Mouse (Mus musculus) mesoderm, embryonic 11.5 days (tissue): ENCODE data around the gene Kcnab1.
A peak's percentile ranks its signal among the peaks of the same experiment; 100 is the strongest.

Experiments
- DNase-seq: peaks from one replicate; pipeline ENCODE4 v3.0.0-alpha.2; 2012; ENCODE audit warnings: low read depth, low spot score

Kcnab1 gene

DNA sequence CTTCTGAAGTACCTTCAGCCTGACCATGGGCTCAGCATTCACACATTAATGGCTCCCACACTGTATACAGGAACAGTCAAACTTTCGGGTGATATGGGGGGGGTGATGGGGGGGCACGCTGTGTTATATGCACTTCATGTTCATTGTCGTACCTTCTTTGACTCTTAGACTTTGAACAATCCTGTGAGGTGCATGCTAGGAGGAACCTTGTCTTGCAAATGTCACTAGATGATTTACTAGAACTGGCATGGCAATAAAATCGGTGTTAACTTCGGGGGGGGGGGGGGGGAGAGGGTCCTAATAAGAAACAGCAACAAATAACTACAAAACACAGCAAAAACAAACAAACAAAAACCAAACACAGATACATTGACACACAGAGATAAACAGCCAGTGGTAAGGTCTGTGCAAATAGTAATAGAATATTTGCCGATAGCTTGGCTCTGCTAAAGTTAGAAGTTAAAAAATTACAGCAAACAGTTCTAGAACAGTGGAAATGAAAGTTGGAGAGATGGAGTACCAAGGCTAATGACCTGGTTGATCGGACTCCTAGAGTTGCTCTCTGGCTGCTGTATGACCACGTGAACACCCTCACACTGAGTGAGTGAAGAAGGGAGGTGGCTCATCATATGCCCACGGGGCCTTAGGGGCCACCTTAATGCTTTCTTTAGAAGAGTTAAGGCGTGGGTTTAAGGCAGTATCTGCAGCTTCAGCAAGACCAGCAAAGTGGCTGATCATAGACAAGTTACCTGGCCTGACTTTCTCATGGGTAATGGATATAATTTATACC is 256.9 kb downstream of the Kcnab1 start:
- DNase-seq = no peak

DNA sequence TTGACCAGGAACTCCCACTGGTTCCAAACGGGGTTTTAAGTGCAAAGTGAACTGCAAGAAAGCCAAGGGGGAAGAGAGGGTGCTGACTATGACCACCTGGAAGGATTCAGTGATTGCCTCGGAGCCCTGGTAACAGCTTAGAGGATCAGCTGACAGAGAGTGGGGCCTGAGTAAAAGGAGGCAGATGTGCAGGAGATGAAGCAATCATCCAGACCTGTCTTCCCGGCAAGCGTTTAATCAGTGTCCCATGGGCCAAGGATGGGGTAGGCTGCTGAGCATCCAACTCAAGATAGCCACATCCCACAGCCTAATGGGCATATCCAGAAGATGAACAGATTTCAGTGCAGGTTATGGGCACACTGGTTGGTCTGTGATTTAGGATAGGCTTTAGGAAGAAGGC is 258.8 kb downstream of the Kcnab1 start:
- no peak for DNase-seq

DNA sequence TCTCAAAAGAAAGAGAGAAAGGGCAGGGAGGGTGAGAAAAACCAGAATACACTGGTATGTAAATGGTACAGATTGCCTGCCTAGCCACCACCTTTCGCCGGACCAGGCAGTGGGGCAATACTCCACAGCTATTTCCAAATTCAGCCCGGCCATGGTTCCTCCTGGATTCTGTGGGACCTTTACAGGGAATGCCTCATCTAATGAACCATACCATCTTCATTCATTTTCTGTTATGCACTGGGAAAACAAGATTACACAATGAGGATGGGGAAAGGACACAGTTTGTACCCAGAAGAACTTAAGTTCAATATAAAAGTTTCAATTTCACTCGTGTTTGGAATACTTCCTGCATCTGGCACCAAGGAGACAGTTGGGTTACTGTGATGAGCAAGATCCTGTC is 263.4 kb downstream of the Kcnab1 start:
- no peak for DNase-seq

DNA sequence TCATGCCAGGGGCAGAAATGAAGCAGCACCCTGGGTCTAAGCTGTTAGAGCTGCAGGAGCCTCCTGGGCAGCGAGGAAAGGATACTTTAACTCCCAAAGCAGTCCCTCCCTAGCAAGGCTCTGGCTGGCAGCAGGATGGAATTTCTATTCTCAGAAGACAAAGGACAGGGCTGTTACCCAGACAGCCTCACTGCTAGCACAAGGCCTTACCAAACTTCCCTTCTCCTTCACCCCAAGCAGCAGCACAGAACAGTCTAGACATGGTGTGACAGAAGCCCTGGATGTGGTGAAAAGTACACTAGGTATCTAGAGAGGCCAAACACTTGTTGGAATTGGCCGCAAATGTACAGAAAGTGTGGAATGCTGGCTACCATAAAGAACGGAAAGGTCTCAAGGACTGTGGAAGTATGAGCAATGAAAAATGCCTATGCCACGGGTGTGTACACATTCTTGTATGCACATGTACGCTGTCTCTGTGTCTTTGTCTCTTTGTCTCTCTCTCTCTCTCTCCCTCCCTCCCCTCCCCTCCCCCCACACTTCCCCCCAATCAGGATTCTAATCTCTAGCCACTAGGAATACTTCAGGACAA is 264.5 kb downstream of the Kcnab1 start:
- DNase-seq = no peak

DNA sequence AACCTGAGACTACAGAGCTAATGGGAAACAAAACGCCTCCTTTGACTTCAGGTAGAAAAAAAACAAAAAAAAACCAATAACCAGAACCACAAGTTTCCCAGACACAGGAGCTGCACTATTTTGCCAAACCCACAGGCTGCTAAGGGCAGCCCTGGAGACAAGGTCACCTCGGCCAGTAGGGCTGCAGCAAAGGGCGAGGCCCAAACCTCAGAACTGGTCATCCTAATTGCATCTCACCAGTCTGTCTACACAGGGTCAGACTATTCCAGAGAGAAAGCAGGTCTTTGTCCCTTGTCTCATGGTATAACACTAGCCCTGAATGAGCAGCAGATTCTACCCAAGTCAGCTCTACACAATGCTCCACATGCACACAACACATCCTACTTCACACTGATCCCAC is 265.5 kb downstream of the Kcnab1 start:
- DNase-seq = no peak

DNA sequence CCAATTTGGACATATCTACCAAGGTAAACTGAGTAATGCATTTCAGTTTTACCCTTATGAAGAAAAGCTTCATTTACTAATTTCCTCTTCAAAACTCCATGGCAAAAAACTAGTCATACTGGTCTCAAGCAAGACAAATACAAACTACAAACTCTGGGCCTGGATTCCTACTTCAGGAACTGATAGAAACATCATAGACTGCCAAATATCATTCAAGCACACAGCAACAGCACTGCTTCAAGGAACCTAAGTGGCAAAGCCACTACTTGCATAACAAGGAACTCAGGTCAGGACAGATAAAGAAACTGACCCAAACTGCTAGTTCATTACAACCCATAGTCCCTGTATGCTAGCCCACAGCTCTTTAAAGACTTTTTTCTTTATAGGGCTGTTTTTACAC is 269.5 kb downstream of the Kcnab1 start:
- no peak for DNase-seq

DNA sequence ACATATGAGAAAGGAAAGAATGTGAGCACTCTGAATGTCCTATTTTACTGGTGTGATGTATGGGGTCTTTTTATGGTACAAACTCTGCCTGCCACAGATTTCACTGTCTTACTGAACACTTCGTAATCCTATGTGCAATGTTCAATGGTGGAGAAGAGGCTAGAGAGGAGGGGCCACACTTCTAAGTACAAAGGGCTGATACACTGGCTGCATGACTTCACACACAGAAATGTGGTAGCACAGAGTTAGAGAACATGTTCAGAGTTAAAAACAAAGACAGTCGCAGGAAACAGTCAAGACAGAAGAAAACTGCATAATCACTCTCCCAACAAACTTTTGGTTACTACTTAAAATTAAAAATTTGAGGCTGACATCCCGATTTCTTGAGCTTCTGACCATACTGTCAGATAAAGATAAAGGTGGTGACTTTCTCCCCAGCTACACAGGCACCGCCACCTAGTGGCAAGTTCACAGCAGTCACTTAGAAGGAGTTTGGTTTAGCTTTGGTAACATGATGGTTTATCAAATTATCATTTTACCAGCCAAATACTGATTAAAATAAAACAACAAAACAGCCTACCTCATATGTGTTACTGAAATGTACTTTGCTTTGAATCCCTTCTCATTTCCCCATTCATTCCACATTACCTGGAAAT is 270.8 kb downstream of the Kcnab1 start:
- DNase-seq = peak; percentile 41

DNA sequence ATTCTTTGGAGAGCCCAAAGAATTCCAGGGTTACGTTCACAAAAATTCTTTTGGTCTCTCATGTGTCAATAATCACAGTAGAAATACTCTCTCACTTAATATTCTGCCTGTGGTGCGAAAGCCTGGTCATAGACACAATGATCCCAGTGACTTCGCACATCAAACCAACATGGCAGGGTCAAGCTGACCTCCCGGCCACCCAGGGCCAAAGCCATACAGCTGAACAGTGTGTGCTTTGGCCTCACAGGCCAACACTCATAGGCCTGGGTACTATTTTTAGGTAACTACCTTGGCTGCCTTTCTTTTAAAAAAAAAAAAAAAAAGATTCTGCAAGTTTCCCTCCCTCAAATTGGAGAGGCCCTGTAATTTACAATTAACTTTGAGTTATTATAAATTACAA is 271.9 kb downstream of the Kcnab1 start:
- DNase-seq = no peak

DNA sequence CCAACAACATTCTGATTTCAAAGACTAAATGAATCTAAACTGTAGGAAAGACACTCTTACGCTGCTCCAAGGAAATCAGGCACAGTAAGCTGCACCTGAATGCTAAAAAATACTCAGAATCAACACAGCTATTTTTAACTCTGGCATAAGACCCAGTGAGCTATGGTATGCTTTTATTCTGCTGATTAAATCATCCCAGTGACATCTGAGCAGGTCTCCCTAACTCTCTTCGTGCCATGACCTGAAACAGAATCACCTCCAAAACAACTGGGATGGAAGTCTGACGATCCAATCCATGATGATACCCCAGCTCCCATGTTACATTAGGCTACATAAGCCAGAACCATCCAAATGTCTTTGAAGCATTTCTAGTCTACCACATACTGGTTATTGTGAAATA is 275.2 kb downstream of the Kcnab1 start:
- no peak for DNase-seq

DNA sequence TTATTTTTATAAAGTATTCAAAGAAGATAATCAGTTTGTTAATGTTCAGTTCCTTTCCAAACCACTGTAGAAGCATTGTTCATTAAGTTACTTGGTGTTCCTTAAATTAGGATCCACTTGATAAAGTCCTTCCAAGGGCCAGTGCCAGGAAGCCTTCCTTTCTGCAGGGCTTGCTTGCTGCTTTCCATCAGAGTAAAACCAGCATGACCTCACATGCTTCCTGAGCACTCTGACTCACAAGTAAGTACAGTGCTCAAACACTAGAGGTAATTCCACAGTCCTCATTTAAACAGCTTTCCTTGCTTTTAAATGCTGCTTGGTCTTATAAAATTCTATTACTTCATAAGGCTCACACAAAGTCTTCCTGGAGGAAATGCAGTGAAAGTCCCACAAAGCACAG is 276.6 kb downstream of the Kcnab1 start:
- no peak for DNase-seq

DNA sequence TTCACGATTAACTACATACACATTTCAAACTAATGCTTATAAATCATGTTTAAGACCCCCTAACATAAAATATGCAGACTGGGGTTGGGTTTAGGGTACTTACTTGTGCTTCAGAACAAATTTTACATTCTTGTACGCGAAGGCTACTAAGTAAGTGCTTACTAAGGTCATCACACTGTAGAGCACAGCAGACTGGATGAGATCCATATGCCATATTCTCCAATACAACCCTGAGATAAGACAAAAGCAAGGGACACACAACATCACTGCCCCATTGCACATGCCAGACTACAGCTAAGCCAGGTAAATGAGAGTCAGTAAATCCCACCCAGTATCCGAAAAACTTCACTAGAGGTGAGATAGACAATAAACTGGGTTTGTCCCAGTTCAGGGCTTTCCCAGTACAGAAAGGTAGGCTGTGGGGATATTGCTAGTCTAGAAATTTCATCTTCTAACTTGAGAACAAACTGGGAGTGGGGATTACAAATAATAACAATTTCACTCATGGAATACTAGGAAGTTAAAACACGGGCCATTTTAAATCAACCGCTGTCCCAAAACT is 282.1 kb downstream of the Kcnab1 start:
- DNase-seq = peak; percentile 23

DNA sequence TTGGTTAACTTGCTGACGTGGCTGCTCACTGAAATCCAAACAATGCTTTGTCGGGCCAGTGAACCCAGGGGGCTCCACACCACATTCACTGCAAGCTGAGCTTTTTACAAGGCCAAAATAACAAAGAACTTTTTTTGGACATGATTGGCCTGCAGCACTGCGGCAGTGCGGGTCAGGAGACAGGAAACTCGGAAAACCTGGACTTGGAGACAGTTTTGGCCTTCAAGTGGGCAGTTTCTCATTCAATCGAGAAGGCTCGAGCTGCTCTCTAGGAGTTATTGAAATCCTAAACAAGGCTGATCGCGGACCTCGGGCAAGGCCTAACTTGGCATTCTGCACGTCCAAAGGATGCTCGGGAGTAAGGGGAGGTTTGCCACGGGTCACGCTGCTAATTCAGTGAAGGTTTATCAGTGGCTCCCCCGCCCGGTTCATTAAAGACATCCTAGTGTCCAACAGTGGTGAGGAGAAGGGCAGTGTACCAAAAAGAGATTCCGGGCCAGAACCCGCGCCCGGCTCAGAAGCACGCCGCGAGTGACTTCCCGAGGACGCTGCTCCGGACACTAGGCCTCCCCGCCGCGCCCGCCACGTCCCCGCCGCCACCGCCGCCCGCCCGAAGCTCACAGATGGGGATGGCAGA is 282.7 kb downstream of the Kcnab1 start:
- DNase-seq = peak; percentile 55

DNA sequence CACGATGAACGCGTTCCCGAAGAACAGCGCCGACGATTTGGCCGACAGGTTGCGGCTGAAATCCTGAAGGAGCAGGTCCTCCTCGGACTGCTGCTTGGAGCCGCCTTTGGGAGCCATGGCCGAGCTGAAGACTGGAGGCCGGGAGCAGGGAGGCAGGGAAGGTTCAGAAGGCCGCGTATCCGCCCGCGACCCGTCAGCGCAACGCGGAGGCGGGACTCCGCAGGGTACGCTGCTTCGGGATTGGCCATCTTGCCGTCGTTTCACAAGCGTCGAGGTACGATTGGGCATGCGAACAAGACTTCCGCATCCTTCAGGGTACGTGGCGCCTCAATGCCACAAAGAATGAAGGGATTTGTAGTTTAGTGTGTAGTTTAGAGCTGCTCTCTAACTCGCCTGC is 283.2 kb downstream of the Kcnab1 start, which contains the start of gene Ssr3:
Ssr3 (minus strand) TSS at position 203 of the 397 bp plus-strand sequence.
- DNase-seq = peak; percentile 98

DNA sequence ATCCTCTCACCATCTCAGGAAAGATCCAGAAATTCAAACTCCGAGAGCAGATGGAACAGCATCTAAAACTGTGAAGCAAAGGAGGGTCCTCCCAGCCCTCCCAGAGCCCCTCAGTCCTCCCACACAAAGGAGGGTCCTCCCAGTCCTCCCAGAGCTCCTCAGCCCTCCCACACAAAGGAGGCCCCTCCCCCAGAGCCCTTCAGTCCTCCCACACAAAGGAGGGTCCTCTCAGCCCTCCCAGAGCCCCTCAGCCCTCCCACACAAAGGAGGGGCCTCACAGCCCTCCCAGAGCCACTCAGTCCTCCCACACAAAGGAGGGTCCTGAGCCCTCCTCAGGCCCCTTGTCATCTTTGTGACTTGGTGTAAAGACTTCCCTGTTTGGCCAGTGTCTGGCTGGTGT is 285.9 kb downstream of the Kcnab1 start:
- peak; percentile 19 for DNase-seq

DNA sequence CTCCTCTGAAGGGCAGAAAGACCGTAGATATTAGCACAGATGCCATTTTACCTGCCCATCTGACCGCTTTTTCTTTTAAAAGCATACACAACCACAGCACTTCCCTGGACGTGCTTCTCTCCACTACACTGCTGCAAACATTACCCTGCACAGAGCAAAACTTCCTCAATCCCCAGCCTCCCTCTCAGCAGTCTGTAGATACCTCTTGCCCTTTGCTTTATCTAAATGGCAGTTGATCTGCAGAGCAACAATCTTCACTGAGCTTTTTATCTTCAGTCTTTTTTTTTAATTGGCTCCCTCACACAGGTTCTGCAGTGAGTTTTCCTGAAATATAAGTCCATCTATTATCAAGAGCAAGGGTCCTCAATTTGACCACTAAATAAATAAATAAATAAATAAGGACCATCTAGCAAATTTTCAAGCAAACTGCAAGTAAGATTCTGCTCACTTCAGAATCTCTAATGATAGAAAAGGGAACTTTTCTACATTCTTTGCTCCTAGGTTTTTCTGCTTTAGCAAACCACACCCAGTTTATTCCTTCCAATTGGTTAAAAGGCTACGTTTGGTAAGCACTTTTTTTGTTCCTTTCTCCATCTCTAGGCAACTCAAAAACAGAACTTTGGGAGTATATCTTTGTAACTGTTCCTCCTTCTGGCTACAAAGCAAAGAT is 287.8 kb downstream of the Kcnab1 start:
- DNase-seq = no peak

DNA sequence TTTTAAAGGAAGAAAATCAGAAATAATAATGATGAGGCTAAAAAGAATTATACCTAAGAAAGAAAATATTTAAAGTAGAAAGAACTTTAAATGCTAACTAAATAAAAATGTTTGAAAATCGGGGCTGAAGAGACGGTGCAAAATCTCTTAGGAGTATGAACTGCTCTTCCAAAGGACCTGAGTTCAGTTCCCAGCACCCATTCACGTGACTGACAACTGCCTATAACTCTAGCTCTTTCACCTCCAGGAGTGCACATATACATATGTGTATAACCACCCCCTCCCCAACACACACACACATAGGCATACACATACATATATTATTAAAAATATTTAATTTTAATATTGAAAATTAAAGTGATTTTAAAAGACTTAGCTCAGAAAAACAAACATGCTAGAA is 288.4 kb downstream of the Kcnab1 start:
- no peak for DNase-seq

DNA sequence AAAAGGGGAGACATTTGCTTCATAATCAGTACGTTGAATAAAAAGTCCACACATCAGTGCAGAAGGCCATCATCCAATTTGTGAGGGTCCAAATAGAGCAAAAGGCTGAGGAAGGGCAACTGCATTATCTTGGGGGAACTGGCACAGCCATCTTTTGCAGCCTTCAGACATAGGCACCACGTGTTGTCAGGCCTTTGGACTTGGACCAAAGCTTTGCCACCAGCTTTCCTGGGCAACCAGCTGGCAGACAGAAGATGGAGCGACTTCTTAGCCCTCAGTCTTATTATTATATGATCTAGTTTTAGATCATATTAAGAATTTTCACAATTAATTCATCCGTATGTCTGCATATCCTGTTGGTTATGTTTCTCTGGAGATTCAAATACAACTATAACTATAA is 296.6 kb downstream of the Kcnab1 start:
- no peak for DNase-seq

DNA sequence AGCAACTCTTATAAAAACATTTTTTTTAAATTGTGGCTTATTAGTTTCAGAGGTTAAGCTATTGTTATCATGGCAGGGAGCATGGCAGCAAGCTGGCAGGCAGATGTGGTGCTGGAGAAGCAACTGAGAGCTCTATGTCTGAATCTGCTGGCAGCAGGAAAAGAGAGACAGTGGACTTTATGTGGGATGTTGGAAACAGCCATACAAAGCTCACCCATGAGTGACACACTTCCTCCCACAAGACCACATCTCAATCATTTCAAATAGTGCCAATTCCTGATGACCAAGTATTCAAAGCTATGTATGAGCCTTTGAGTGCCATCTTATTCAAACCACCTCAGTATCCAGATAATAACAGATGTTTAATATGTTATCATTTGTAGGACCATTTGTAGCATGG is 298.7 kb downstream of the Kcnab1 start:
- no peak for DNase-seq

DNA sequence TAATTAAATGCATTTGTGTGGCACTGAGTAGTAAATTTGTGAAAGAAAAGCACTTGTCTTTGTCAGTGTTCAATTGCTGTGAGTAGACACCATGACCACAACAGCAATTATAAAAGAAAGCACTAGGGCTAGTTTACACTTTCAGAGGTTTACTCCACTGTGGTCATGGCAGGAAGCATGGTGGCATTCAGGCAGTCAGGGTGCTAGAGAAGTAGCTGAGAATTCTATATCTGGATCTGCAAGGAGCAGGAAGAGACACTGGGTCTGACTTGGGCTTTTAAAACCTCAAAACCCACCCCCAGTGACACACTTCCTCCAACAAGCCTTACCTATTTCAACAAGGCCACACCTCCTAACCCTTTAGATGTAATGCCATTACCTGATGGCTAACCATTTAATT is 307.4 kb downstream of the Kcnab1 start:
- DNase-seq = no peak

DNA sequence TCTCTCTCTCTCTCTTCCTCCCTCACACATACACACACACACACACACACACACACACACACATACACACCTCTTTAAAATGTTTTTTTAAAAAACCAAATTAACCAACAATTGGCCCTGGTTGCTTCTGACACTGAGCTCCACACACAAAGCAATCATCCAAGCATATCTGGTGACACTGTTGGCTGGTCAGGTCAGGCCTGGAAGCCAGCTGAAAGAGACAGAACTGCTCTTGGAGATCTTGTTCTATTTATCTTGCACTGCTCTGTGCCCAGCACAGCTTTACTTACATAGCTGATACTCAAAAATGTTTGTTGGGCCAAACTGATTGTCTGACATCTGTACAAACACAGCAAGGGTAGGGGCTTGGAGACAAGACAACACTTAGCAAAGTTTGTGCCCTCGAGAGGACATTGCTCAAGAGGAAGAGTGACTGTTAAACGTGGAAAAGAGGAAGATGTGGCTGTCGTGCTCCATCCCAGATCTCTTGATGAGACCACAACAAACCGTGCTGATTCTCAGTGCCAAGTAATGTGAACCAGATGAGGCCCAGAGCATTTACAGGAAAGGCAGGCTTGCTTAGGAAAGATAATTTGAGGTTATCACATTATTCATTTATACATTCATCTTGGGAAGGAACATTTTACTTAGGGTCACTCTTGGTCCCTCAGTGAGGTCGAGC is 308.9 kb downstream of the Kcnab1 start:
- DNase-seq = no peak

DNA sequence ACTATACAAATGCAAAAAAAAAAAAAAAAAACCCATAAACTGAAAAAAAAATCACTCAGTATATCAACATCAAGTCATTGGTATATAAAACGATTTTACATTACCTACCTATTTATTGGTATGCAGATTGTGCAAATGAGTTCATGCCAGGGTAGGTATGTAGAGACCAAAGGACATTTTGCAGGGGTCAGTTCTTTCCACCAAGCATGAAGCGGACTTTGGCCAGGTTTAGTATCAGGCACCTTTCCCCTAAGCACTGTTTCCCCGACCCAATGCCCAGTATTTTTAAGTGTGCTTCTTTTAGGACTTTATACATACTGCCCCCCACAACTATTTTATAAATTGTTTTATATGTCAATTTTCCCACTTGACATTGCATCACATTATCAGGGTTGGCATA is 310.5 kb downstream of the Kcnab1 start:
- DNase-seq = no peak
